Mouse (Mus musculus) macrophage (primary cell): ENCODE data around the gene Ttll13. TPM values are rescaled to one million over a fixed set of nuclear protein-coding genes. Genes with fewer than 3 reads are reported as not detected.

Source experiments
- H3K27ac ChIP-seq: fragments of 350-480 bp; formaldehyde crosslinking; 2 replicates; pipeline ENCODE4 v1.9.0; 2021
- H3K36me3 ChIP-seq: fragments of 350-480 bp; formaldehyde crosslinking; 2 replicates; pipeline ENCODE4 v1.9.0; 2021; ENCODE audit errors: inconsistent target
- H3K4me3 ChIP-seq: fragments of 350-480 bp; formaldehyde crosslinking; 2 replicates; pipeline ENCODE4 v1.9.0; 2021; ENCODE audit errors: inconsistent target
- H3K79me2 ChIP-seq: fragments of 350-480 bp; formaldehyde crosslinking; 2 replicates; pipeline ENCODE4 v1.9.0; 2021; ENCODE audit errors: inconsistent target
- WGBS: methylation state at CpG from one replicate; pipeline ENCODE4 v1.1.7; 2026; ENCODE audit warnings: inconsistent platforms; ENCODE audit not compliant: missing documents; 5-methylcytosine and 5-hydroxymethylcytosine counted together
- polyA plus RNA-seq: library from polyadenylated mRNA; stranded (reverse); fragments of 250-400 nt; gene quantifications from 3 replicates; pipeline ENCODE4 v1.2.4, GENCODE M21; 2018; ENCODE audit warnings: inconsistent platforms

Gene Ttll13
- polyA plus RNA-seq, 1 experiment from 2014 or later, result 0.06 TPM

DNA sequence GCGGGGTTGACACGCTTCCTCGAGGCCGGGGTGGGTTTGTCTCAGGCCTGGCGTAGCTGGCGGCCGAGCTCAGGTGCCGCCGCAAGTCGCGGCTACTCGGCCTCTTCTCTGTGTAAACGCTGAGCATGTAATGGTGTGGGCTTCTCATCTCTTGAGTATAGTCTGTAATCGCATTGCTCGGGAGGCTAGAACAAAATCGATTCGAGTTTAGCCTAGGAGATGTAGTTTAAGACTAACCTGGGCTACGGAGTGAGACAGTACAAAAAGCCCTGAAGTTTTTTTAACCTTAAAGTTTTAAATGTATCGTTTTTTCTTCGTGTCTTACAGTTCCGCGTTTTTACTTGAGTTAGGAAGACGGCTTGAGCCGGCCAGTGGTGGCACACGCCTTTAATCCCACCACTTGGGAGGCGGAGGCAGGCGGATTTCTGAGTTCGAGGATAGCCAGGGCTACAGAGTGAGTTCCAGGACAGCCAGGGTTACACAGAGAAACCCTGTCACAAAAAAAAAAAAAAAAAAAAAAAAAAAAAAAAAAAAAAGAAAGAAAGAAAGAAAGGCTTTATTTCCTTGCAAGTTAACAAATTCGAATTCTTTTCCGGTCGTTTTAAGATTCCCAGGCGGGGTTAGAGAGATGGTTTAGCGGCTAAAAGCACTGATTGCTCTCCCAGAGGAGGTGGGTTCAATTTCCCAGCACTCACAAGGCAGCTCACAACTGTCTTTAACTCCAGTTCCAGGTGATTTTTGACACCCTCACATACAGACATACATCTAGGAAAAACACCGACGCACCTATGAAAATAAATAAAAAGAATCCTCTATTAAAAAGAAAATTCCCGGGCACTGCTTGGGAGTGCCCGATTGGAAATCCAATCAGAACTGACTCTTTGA is 48.8 kb downstream of the Ttll13 start:
- peaks cover 10% of the 10 kb centered on the region; the same call in 1 of the 2 replicates for H3K36me3 ChIP-seq
- 14% methylated on average over 29 of the region's 37 CpGs for WGBS
- peak overlapping the region; percentile 56 for H3K27ac ChIP-seq
- H3K79me2 ChIP-seq, result peaks cover 50% of the 10 kb centered on the region
- H3K4me3 ChIP-seq, result peak overlapping the region; percentile 59

DNA sequence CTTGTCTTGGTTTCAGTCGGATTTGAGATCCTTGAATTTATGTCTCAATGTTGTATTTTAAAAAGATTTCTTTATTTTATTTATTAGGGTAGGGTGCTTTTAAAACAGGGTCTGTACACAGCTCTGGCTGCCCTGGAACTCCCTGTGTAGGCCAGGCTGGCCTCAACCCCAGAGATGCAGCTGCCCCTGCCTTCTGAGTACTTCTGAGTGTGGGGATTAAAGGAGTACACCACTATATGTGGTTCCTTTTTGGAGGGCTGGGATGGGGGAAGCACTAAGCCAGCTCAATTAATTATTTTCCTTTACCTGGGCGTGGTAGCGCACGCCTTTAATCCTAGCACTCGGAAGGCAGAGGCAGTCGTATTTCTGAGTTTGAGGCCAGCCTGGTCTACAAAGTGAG is 50.3 kb downstream of the Ttll13 start:
- Histone ChIP-seq H3K4me3 (no peak overlapping the region), H3K36me3 (no peaks in the 10 kb centered on the region; the same call in 1 of the 2 replicates)

DNA sequence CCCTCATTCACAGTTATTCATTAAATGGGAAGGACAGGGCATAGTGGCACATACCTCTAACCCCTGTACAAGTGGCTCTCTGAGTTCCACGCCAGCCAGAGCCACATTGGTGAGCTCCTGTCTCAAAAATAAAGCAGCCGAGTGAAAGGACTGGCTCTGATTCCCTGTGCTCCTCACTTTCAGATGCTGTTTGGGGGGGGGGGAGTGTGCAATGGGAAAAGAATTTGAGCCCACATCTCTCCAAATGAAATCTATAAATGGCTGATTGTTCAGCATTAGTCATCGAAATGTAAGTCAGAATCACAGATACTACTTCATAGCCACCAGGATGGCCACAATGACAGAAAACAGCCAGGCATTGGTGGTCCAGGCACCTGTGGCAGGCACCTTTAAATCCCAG is 50.9 kb downstream of the Ttll13 start:
- H3K36me3 ChIP-seq, result no peaks in the 10 kb centered on the region
- H3K4me3 ChIP-seq, result no peak overlapping the region
- H3K79me2 ChIP-seq, result peaks cover 68% of the 10 kb centered on the region
- H3K27ac ChIP-seq, result no peak overlapping the region
- 79% methylated on average over 3 of the region's 3 CpGs for WGBS

More for the DNA sequence above, 50.3 kb downstream of the Ttll13 start:
- 95% methylated on average over 5 of the region's 6 CpGs for WGBS
- Histone ChIP-seq H3K79me2 (peaks cover 63% of the 10 kb centered on the region), H3K27ac (no peak overlapping the region)

DNA sequence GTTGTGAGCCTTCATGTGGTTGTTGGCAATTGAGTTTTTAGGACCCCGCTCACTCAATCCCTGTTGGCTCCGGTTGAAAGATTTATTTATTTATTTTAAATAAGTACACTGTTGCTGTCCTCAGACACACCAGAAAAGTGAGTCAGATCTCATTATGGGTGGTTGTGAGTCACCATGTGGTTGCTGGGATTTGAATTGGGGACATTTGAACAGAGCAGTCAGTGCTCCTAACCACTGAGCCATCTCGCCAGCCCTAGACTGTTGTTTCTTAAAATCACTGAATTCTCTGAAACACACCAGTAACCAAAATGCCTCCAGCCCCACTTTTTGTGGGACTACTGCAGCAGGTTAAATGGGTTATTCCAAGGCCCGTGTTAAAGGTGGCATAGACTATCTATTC is 52.6 kb downstream of the Ttll13 start:
- 86% methylated on average over 4 of the region's 4 CpGs for WGBS
- Histone ChIP-seq H3K79me2 (peaks cover 72% of the 10 kb centered on the region), H3K27ac (no peak overlapping the region), H3K4me3 (no peak overlapping the region), H3K36me3 (no peaks in the 10 kb centered on the region)

DNA sequence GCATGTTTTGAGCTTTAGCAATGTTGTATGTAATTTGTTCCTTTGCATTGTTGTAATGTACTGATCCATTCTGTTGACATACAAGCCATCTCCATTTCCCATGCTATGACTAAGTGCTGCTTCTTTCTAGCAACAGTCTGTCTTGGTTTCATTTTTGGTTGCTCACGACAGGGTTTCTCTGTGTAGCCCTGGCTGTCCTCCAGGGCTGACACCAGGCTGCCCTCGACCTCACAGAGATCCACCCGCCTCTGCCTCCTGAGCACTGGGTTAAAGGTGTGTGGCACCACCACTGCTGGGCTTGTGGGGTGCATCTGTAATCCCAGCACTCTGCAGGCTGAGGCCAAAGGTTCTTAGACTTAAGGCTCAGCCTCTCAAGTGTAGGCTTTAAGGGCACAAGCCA is 53.4 kb downstream of the Ttll13 start:
- Histone ChIP-seq H3K4me3 (no peak overlapping the region), H3K27ac (no peak overlapping the region), H3K79me2 (peaks cover 72% of the 10 kb centered on the region), H3K36me3 (no peaks in the 10 kb centered on the region)
- whole genome bisulfite sequencing, result 54% methylated on average over 3 of the region's 3 CpGs

DNA sequence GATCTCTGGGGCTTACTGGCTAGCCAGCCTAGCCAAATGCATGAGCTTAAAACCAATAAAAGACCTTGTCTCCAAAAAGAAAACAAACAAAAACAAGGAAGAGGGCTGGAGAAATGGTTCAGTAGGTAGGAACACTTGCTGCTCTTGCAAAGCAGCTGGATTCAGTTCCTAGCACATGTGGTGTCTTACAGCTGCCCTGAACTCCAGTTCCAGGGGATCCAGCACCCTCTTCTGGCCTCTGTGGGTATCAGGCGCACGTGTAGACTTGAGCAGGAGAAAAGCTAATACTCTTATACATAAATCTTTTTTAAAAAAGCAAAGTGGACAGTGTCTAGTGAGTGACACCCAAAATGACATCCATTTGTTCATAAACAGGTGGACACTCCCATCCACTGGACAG is 55.3 kb downstream of the Ttll13 start:
- H3K27ac ChIP-seq, result no peak overlapping the region
- no peaks in the 10 kb centered on the region for H3K36me3 ChIP-seq
- H3K79me2 ChIP-seq, result peaks cover 57% of the 10 kb centered on the region
- 100% methylated on average over 2 of the region's 2 CpGs for WGBS
- H3K4me3 ChIP-seq, result no peak overlapping the region

DNA sequence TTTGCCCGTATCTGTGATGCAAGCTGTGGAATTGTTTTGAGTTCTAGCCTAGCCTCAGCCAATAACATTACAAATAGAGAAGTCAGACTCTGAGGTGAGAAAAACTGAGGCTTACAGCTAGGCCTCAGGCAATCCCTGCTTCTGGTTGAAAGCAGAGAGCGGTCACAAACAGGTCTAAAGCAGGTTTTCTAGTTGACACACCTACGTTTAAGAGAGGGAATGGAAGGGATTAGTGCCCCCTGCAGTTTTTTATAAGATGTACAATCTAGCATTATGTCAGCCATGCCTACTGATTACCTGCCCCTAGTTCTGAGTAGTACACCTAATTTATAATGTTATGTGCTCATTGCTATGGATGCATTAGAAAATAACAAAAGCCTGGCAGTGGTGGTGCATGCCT is 61.6 kb downstream of the Ttll13 start:
- H3K36me3 ChIP-seq, result no peaks in the 10 kb centered on the region
- H3K27ac ChIP-seq, result no peak overlapping the region
- 83% methylated on average over 3 of the region's 3 CpGs for WGBS
- H3K4me3 ChIP-seq, result no peak overlapping the region
- no peaks in the 10 kb centered on the region for H3K79me2 ChIP-seq

Other genes starting within 250 kb of the Ttll13 start
- 33.7 to 69.0 TPM (median 50.1 TPM) in 3 replicates for gene Zfp710, start 221.6 kb upstream of the Ttll13 start, polyA plus RNA-seq
- 72.5 to 101 TPM (median 88.0 TPM) in 3 replicates for gene Idh2, start 131.0 kb upstream of the Ttll13 start, polyA plus RNA-seq
- 6.0 to 23.1 TPM (median 10.0 TPM) in 3 replicates for gene Sema4b, start 59.5 kb upstream of the Ttll13 start, polyA plus RNA-seq
- 28.5 to 81.1 TPM (median 68.2 TPM) in 3 replicates for gene Cib1, start 13.6 kb upstream of the Ttll13 start, polyA plus RNA-seq
- 2.7 to 3.2 TPM (median 3.1 TPM) in 3 replicates for gene Gdpgp1, start 13.5 kb upstream of the Ttll13 start, polyA plus RNA-seq
- gene Ngrn, start 14.8 kb downstream of the Ttll13 start, polyA plus RNA-seq, result 10.5 to 19.3 TPM (median 14.7 TPM) in 3 replicates
- gene Vps33b, start 23.3 kb downstream of the Ttll13 start, polyA plus RNA-seq, result 9.4 to 14.3 TPM (median 12.9 TPM) in 3 replicates
- 2.1 to 15.2 TPM (median 9.7 TPM) in 3 replicates for gene Prc1, start 48.1 kb downstream of the Ttll13 start, polyA plus RNA-seq
- 2.3 to 2.8 TPM (median 2.4 TPM) in 3 replicates for gene Rccd1, start 78.1 kb downstream of the Ttll13 start, polyA plus RNA-seq
- 14.3 to 19.5 TPM (median 16.2 TPM) in 3 replicates for gene Unc45a, start 94.6 kb downstream of the Ttll13 start, polyA plus RNA-seq
- 6.0 to 14.5 TPM (median 10.1 TPM) in 3 replicates for gene Hddc3, start 96.7 kb downstream of the Ttll13 start, polyA plus RNA-seq
- gene Man2a2, start 125.0 kb downstream of the Ttll13 start, polyA plus RNA-seq, result 15.9 to 83.7 TPM (median 73.2 TPM) in 3 replicates
- gene Fes, start 141.6 kb downstream of the Ttll13 start, polyA plus RNA-seq, result 96.8 to 128 TPM (median 114 TPM) in 3 replicates
- 37.1 to 65.0 TPM (median 49.0 TPM) in 3 replicates for gene Furin, start 159.1 kb downstream of the Ttll13 start, polyA plus RNA-seq